Mouse (Mus musculus) liver, postnatal 0 days (tissue): ENCODE measurements at regions not wholly inside any gene's neighbourhood (a gene's known extent, or its start where the extent isn't known, plus 50 kb on each side); places are given as distances from the start of the nearest gene placed in this dataset.

Experiments used
- CTCF ChIP-seq: sonication (generic); IDR thresholded peaks from 2 replicates; pipeline ENCODE4 v1.5.1; 2016; ENCODE audit warnings: antibody characterized with exemption, low read depth
- EP300 ChIP-seq: IDR thresholded peaks from 2 replicates; pipeline ENCODE4 v1.6.1; 2016; ENCODE audit warnings: antibody characterized with exemption, low read depth, mild to moderate bottlenecking

DNA sequence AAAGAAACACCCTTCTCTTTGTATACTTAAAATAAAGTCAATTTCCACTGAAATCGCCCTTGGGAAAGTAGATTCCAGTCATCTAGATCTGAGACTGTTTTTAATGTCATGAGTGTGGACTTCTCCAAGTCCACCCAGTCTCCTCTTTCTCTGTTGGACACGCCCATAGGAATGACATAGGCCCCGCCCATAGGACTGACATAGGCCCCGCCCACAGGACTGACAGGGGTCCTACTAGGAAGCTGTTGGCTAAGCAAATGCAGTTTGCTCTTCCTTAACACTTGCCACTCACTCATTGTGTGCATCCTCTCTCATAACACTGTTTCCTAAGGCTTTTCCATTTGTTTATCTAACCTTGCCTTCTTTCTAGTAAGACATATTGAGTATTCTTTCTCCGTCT lies 129.3 kb downstream of the Nkx6-1 start:
- TF ChIP-seq EP300, result no peak
- no peak for TF ChIP-seq CTCF
